Mouse (Mus musculus): ENCODE data around the gene Zdhhc3.
A peak's percentile ranks its signal among the peaks of the same experiment; 100 is the strongest.

GRCm38 (mm10) chr9:123112805-123113521, at the start of gene Zdhhc3, which contains the start of gene Exosc7:
- TF ChIP-seq CTCF (IDR thresholded peaks at IDR 0.05; ENCODE audit: borderline replicate concordance, control insufficient read depth, extremely low read depth, insufficient read depth, low read length, poor library complexity) (no peak; the same call in 1 of the 2 replicates), POLR2A (IDR thresholded peaks at IDR 0.05; ENCODE audit: control insufficient read depth, extremely low read depth, insufficient read depth, low read length, poor library complexity) (peak; percentile 83)
